Mouse (Mus musculus) layer of hippocampus, postnatal 14 days (tissue): ENCODE measurements at regions not wholly inside any gene's neighbourhood (a gene's known extent, or its start where the extent isn't known, plus 50 kb on each side); places are given as distances from the start of the nearest gene placed in this dataset.
A peak's percentile ranks its signal among the peaks of the same experiment; 100 is the strongest.

Source experiments
- DNase-seq, 2 experiments: peaks; one replicate each; pipeline ENCODE4 v3.0.0; 2021 to 2022; ENCODE audit warnings: low spot score in 2 of 2, mixed read lengths in 1 of 2

DNA sequence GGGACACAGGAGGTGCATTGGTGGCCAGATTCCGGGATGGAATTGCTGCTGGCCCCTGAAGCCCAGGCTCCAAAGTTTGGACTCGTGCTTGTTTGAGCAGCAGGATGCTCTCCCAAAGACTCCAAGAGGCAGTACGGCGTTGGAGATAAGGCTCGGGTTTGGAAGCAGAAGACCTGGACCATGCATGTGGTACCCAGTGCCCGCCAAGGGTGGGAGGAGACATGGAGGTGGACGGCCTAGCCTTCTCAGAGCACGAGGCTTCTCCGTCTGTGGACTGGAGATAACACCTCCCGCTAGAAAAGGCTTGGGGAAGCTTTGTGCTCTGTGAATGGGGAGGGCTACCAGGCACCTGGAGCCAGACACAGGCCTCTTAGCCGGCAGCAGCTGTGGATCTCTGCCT, 271.7 kb downstream of the Rps6kc1 start:
- DNase-seq = no peak

DNA sequence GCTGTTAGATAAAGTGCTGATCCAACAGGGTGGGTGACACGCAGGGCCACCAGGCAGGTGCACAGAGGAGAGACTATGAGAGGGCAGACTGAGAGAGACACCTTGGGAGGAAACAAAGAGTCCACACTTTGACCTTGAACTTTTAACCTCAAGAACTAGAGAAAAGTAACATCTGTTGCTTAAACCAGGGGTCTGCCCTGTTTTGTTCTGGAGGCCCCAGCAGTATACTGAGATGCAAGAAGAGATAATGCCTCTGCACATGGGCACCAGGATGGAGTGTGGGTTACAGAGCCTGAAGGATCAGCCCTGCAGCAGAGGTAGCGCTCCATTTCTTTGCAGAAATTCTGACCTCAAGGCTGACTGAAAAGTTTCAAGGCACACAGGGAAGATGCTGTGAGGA, 276.6 kb downstream of the Rps6kc1 start:
- DNase-seq = no peak

DNA sequence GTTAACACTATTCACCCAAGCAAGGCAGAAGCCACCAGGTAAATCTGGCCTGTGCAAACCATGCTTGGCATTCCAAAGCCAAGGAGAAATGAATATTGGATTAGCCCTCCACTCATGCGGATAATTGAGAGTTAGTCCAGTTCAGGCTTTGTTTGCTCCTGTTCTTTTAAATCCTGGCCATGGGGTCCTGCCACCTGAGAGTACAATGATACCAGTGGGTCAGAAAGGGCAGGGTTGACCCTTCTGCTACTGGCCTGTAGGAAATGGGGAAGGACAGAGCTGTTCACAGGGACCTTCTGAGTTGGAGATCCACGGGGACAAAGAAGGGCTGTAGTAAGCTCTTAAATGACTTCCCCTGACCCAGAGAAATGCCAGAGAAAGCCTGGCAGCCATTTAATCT, 279.9 kb downstream of the Rps6kc1 start:
- no peak for DNase-seq

DNA sequence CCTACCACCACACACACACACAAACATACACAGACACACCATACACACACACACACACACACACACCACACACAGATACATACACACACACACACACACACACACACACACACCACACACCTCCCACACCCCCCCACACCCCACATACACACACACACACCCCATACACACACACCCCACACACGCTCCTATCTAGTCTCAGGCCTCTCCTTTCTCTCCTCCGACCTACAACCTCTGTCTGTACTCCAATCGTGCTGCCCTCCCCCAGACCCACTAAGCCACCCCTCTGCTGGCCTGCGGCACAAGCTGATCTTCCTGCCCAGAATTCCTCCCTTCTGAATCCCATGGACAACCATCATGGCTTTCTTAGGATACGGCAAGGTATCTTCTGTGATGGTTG, 281.4 kb downstream of the Rps6kc1 start:
- DNase-seq = no peak

DNA sequence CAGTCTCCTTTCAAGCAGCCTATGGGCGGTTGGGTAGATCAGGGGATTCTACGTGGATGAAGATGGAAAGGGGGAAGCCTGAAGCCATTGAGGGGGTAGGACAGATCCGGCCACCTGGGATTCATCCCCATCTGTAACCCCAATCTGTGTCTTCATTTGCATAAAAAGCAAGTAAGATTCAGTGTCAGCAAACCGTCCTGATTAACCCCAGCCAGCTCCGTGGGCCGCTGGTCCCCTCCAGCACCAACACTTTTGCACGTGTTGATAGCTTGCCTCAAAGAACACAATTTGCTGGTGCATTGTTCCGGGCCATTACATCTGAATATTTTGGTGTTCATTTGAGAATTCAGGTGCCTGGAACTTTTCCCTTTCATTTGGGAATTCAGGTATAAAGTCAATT, 287.7 kb downstream of the Rps6kc1 start:
- DNase-seq = no peak

DNA sequence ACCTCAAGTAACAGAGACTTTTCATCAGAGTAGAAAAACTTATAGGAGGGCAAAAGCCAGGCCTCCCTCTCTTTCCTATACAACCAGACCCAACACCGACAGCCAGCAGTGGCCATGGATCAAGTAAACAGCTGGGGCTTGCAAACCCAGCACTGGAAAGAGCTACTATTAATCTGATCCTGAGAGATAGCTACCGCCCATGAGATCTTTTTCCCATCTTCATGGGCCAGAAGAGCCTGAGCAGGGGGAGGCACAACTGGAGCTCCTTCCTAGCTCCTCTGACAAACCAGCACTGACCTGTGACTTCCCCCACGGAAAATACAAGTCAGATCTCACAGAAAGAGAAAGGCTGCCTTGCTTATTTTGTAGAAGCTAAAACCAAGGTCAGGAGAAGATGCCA, 311.1 kb downstream of the Rps6kc1 start:
- DNase-seq = no peak

DNA sequence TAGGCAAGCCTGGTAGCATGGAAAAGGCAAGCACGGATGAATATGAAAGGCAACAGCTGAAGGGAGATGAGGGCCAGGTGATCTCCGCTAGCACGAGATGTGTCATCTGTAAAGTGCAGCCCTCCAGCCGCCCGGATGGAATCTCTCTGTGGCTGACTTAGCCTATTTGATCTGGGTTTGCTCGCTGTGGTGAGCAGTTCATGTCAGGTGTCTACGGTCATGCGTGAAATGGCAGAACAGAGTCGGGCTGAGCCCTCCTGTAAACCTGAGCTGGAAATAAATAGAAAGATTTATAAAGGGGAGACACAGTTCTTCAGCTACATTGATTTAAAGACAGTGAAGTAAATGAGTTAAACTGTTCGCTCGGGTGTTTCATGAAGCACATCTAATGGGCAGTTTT, 311.9 kb downstream of the Rps6kc1 start:
- no peak for DNase-seq

DNA sequence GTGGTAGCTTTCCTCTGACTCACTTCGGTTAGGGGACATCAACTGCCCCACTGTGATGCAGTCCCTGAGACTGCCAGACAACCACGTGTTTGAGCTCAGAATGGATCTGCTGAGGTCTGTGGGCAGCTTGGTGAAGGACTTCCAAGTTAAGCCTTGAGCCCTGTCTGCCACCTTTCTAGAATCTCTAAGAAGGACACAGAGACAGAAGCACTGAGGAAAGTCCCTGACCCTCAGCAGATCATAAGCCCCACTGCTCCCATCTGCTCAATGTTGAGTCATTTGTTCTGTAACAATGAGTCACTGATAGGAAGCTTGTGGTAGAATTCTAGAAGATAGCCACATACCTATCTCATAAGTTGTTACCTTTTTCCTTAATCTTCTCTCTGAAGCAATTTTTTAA, 315.4 kb downstream of the Rps6kc1 start:
- DNase-seq = no peak

DNA sequence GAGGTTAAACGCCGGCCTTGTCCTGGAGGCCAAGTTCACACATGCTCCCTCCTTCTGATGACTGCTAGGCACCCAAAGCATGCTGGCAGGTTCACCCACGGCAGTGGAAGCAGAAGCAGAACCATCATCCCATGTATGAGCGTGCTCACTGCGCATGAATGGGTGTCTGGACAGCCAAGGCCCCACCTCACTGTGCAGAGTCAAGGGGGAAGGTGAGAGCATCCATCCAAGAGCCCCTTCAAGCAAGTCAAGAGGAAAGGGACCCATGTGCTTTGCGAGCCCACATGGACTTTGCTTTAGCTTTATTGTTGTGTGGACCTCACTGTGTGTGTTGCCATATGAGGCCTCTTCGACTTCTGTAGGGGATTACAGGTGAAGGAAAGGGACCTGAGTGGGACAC, 319.9 kb downstream of the Rps6kc1 start:
- no peak for DNase-seq

DNA sequence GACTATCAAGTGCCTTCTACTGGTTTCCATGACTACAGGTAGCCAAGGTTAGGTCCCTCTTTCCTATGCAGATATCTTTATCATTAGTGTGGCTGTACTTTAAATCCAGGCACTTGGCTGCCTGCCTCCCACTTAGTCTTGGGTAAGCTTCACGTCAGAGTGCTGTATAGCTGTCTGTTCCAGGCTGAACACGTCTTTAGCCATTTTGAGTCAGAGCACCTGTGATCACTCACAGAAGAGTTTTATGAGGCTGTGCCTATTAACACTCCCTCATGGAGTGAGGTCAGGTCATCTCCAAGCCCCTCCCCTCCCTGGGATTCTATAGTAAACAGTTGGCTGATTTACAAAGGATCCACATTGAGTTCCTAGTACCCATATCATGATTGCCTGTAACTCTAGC, 322.0 kb downstream of the Rps6kc1 start:
- no peak for DNase-seq

DNA sequence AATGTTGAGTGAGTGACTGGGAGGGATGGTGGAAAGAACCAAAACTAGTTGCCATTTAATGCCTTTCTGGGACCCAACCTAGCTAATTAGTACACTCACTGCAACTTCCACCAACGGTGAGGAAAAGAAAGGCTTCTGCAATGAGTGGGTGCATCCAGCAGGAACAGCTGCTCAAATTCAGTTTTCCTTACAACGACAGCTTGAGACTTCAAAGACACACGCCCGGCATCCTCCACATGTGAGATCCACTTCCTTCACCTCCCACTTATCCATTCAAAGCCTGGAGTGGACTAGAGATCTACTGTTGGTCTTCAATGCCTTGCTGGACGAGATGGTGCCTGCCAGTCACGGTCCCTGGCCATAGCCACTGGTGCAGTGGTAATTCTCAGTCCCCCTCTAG, 328.3 kb downstream of the Rps6kc1 start:
- DNase-seq = no peak

DNA sequence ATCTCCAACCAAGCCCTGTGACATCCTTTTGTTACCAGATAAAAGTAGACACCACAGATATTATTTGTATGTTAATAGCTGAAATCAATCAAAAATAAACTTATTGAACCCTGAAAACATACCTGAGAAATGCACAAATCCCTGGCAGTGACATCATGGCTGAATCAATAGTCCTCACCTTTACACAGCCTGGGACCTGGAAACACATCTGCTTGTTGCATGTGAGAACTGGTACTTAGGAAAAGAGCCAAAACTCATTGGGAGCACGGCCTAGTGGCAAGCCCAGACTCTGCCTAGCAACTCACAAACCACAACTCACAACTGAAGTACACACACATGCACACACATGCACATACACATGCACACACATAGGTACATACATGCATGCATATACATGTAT, 330.9 kb downstream of the Rps6kc1 start:
- no peak for DNase-seq

DNA sequence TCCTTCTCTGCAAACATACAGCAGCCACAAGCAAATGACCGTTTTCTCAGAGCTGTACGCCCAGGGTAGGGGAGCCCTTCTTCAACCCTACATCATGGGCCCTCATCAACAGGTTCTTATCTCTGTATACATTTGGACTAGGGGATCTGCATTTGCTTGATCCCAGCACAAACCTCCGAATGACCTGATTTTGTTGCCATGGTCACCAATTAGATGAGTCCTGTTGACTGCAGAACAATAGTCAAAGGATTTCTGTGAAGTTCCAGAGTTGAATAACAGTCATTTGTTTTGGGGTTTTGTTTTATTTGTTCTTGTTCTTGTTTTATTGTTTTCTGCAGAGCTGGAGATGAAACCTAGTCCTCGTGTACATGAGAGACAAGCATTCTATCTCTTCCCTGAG, 340.6 kb downstream of the Rps6kc1 start:
- DNase-seq = no peak

DNA sequence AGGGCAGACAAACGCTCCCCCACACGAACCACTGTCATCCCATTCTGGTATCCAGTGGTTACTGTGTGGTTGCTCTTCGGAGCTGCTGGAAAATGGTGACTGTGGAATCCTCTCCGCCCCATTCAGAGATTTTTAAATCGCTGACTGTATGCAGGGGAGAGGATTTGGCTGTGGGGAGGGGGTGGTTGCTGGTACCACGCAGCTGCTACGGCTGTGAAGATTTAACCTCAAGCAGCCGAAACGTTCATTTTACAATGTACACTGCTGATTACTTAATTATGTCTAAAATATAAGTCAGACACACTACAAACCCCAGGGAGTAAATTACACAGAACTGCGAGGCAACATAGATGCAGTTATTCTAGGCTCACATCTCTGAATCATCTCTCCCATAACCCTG, 341.0 kb downstream of the Rps6kc1 start:
- DNase-seq = no peak

DNA sequence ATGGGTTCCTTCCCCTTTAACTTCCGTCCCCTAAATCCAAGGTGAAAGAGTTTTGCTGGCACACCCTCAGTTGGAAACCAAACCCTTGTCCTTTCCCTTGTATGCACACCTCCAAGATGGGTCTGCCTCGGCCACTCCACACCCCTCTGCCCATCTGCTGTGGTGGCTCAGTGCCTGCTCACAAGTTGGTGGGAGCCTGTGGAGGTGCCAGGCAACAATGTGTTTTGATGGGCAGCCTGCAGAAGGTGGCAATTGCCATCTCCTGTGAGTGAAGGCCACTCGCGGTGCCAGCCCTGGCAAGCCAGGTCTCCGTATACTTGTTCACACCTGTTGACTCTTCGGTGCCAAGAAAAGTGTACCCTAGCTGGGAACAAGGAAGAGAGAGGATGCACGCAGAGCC, 344.8 kb downstream of the Rps6kc1 start:
- DNase-seq = peak in 1 of 2 experiments; percentile 20

DNA sequence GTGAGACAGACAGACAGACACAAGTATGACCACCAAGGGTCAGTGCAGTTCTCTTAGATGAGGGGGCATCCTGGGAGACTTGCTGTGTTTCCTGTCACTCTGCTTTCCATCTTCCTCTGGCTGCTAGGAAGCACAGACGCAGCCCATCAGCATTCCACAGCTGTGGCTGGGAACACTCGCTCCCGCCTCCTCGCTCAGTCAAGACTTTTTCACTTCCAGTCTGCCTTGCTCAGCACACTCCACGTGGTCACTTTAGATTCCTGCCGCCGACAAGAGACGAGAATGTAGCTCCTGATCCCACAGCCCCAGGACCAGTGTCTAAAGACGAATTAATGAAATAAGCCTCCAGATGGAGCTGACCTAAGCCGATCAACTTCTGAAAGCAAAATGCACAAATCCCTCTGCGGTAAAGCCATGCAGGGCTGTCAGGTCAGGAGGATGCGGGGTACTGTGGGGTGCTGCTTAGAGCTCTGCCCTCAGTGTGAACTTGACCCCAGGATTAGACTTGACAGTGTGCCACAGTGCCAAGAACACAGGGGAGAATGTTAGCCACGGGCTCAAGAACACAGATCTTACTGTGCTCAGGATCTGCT, 348.6 kb downstream of the Rps6kc1 start:
- no peak for DNase-seq

DNA sequence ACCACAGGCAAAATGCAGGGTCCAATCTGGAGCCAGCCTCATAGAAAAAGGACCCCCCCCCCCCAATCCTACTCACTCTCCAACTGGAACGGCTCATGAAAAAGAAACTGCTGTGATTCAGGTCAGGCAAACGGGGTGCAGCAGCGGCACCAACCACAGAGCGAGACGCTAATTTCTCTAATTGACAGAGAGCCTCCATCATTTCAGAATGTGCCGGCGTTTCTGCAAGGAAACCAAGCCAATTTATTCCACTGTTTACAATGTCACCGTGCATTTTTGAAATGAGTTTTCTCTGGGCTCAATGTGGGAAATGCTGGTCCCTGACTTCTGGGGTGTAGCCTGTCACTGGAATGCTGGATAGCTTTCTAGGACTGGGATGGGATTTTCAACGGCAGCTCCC, 351.5 kb downstream of the Rps6kc1 start:
- peak; percentile 21 to 29 for DNase-seq

DNA sequence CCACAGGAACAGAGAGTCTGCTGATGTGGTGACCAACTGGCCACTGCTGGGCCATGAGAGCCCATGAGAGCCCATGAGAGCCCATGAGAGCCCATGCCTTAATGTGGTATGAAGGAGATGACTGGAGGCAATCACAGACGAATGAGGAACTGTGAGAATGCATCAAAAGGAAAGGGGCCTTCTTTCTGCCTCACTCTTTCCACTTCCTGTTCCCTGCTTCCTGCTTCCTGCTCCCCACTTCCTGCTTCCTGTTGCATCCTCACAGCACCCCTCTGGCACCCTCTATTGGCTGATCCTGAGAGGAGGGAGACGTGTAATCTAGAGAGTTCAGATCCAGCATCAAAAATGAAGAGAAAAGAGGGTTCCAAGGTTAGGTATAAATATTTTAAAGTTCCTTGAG, 369.7 kb downstream of the Rps6kc1 start:
- DNase-seq = no peak

DNA sequence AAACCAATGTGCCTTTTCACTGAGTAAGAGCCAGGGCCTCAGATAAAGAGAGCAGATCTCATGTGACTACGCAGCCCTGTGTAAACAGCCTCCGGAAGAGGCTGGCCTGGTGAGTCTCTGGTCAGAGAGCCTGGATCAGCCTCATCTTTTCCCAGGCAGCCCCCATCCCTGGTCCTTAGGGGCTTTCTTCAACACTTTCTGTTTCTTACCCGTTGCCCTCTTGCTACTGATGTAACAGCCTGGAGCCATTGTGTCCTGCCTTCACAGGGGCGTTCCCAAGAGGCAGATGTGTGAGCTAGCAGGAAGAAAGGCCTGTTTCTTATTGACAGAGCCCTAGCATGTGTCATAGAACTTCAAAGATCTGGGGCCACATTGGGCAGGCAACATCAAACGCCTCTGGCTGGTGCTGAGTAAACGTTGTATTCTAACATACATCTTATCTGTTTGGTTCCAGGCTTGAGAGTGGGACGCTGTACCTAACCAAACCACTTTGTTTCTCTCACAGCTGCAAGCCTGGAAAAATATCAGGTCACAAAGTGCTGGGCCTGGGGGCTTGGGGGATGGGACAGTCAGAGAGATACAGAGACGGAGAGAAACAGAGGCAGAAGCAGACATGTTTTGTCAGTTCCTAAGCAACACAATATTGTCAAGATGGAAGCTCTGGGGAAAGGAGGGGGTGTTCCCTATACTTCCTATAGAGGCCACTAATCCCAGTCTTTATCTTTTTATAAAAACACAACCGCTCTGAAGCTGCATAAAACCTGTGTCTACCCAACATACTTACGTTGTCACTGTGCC, 362.6 kb upstream of the Prox1 start:
- DNase-seq = no peak

DNA sequence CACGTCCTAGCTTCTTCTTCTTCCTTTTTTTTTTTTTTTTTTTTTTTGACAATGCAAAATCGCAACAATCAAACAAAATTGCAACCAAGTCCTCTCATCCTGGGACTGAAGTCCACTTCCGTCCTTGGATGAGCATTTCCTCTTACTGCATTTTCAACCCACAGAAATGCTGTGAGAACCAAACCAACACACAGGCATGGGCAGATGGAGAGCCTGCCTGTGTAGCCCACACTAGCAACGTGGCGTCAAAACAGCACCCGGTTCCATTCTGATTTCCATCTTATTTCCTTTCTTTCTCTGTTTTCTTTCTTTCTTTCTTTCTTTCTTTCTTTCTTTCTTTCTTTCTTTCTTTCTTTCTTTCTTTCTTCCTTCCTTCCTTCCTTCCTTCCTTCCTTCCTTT, 360.7 kb upstream of the Prox1 start:
- DNase-seq = peak in 1 of 2 experiments; percentile 45

DNA sequence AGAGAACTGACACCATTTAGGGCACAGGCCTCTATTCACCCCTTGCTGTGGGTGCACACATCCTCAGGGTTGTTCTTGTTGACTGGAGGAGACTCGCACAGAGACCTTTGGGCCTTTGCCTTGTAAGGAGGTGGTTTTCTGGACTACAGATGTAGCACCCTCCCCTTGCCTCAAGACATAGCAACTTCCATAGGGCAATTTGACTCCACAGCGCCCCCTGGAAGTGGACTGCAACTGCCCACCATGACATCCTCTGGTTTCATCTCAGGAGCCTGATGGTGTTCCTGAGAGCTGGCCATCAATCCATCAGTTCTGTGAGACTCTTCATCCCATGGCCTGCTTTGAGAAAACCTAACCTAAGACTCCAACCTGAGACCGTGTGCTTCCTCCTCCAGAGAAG, 359.6 kb upstream of the Prox1 start:
- no peak for DNase-seq

DNA sequence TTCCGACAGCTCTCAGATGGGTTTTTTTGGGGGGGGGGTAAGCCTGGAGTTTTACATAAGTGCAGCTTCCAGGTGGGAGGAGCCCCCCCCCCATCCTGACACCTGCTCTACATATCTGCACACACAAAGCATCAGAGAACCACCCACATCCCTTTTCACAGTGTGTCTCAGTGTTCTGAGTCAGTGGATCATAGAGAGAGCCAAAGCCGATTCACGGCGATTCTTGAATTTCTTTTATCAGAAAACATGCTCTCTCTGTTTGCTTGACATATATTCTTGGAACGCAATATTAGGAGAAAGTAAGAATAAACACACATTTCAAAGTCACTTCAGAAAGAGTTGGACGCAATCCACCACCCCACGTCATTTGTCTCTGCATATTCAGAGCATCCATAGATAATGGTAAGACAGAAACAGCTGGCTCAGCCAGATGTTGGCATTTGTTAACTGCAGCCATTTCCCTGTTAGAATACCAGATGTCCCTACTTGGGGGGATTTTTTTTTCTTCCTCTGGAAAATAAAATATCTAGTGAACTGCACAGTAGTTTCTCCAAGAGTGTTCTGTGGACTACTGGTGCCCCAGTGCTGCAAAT, 357.1 kb upstream of the Prox1 start:
- peak in 1 of 2 experiments; percentile 29 for DNase-seq

DNA sequence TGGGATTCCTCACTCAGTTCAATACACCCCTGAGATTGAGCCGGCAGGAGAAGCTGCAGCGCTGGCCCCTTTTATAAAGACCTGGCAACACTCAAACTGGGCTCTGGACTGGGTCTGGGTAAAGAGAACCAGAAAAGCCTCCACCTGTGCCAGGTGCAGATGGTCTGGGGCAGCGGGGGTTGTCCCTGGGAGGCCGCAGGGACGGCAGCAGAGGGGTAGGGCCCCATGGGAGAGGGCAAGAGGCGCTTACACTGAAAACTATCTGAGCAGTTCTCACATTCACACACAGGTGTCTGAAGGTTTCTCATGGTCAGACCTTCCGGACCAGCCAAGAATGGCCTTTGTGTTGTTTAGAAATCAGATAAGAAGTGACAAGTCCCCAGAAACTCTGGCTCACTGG, 356.1 kb upstream of the Prox1 start:
- DNase-seq = no peak
